11 mouse cellular contexts compared by ENCODE assay signal in genomic region chr11:103375258-103375657, GRCm38 (mm10). TPM values are rescaled to one million over a fixed set of nuclear protein-coding genes. Genes with fewer than 3 reads are reported as not detected.
DNase-seq lines count a peak whose midpoint lies in the region; ATAC-seq and TF ChIP-seq lines count a peak whose summit lies in the region.
"Had no signal": no experiment of that assay in that cellular context is flagged by ENCODE, and none has a peak within 500 bp of the region (broad histone marks: within the 10 kb centered on the region; RNA-seq: fewer than 3 reads in every experiment).

No protein-coding gene starts in this region.

- peak overlapping the region; percentile 62 for H3K27ac ChIP-seq in gastrocnemius, adult 2 months
- 0 out of 2 replicates have a peak overlapping the region, but pooled peaks have one; percentile 10 for H3K27ac ChIP-seq in macrophage
- no peak overlapping the region for H3K27ac ChIP-seq in midbrain, embryonic 14.5 days (replicated peaks; ENCODE audit: low read depth, low read length)
- H3K27ac ChIP-seq: hindbrain, embryonic 12.5 days; midbrain, embryonic 13.5 days had no signal

- H3K36me3 ChIP-seq in macrophage (ENCODE audit: inconsistent target), result peaks cover 75% of the 10 kb centered on the region
- peaks cover 83% of the 10 kb centered on the region for H3K36me3 ChIP-seq in midbrain, embryonic 14.5 days (ENCODE audit: control insufficient read depth, insufficient read depth, low read length)

- H3K4me1 ChIP-seq in midbrain, embryonic 14.5 days (ENCODE audit: control insufficient read depth, insufficient read depth, low read length), result no peaks in the 10 kb centered on the region
- H3K4me1 ChIP-seq: midbrain, embryonic 13.5 days had no signal

- WGBS in macrophage (ENCODE audit: missing documents), result 11% methylated on average over 1 of the region's 1 CpGs
- 96% methylated on average over 1 of the region's 1 CpGs for WGBS in midbrain, embryonic 14.5 days

- intact Hi-C loops in gastrocnemius, adult 2 months (cut with DNase I), result loop anchor here (5.0 kb wide), 1 partner anchor 37 kb away; the partner anchor contains the start of gene Plekhm1

- H3K9me3 ChIP-seq in midbrain, embryonic 14.5 days (ENCODE audit: control insufficient read depth, low read length), result no peaks in the 10 kb centered on the region
- H3K9me3 ChIP-seq: hindbrain, embryonic 12.5 days; midbrain, embryonic 13.5 days had no signal

- TF ChIP-seq CTCF in gastrocnemius, adult 2 months (IDR thresholded peaks at IDR 0.05), result no peak

- no peak overlapping the region for H3K4me2 ChIP-seq in midbrain, embryonic 14.5 days (ENCODE audit: low read length)
- H3K4me2 ChIP-seq: hindbrain, embryonic 12.5 days; midbrain, embryonic 13.5 days had no signal

- peaks cover 100% of the 10 kb centered on the region for H3K79me2 ChIP-seq in macrophage (ENCODE audit: inconsistent target)

- DNase-seq in gastrocnemius, adult 2 months, result no peak
- no peak for DNase-seq in gastrocnemius, postnatal 4 days (ENCODE audit: low spot score in 2 of 2)
- DNase-seq in testis, postnatal 10 days (ENCODE audit: low spot score), result peak; percentile 34
- DNase-seq in testis, postnatal 14 days (ENCODE audit: low spot score), result no peak
- DNase-seq in gastrocnemius, postnatal 25 days, result no peak
- DNase-seq in midbrain, embryonic 14.5 days, result no peak
- no peak for DNase-seq in layer of hippocampus, postnatal 25 days (ENCODE audit: extremely low spot score in 1 of 2, low spot score in 1 of 2)
- DNase-seq: embryo, embryonic 11 days had no signal

- no peak for ATAC-seq in midbrain, embryonic 14.5 days (ENCODE audit: low FRiP score, low TSS enrichment)
- ATAC-seq: midbrain, embryonic 13.5 days had no signal

- H3K27me3 ChIP-seq in midbrain, embryonic 14.5 days (ENCODE audit: control insufficient read depth, insufficient read depth, low read length), result no peaks in the 10 kb centered on the region
- H3K27me3 ChIP-seq: hindbrain, embryonic 12.5 days; midbrain, embryonic 13.5 days had no signal

- no peak overlapping the region for H3K9ac ChIP-seq in midbrain, embryonic 14.5 days (replicated peaks; ENCODE audit: low read length)
- H3K9ac ChIP-seq: hindbrain, embryonic 12.5 days; midbrain, embryonic 13.5 days had no signal

- H3K4me3 ChIP-seq in gastrocnemius, adult 2 months, result no peak overlapping the region
- H3K4me3 ChIP-seq in macrophage (ENCODE audit: inconsistent target), result no peak overlapping the region
- no peak overlapping the region for H3K4me3 ChIP-seq in midbrain, embryonic 14.5 days (replicated peaks; ENCODE audit: low read depth, low read length)
- H3K4me3 ChIP-seq: hindbrain, embryonic 12.5 days; midbrain, embryonic 13.5 days had no signal

RNA-seq across cellular contexts. Expression of gene Arhgap27, which starts 11.8 kb away (rescaled TPM):
- 1 to 10 TPM; 6.0 to 8.8 TPM for total RNA-seq in gastrocnemius, adult 2 months (2021)
- total RNA-seq in gastrocnemius, postnatal 4 days (2021), result 10 to 100 TPM; 11.7 to 12.2 TPM
- total RNA-seq in macrophage (2018; cell fraction: chromatin; rRNA removed), result 100 to 1,000 TPM in 1 of 26 experiments, 10 to 100 TPM in 22, 1 to 10 TPM in 3; 6.1 to 113 (median 35.5) TPM
- total RNA-seq in macrophage (2018; cell fraction: cytosol; rRNA removed), result 10 to 100 TPM in 13 of 26 experiments, 1 to 10 TPM in 13; 2.3 to 28.4 (median 11.2) TPM
- 10 to 100 TPM in 22 of 26 experiments, 1 to 10 TPM in 4; 5.9 to 75.3 (median 23.3) TPM for total RNA-seq in macrophage (2018; cell fraction: nucleus; rRNA removed)
- 3.7 to 16.2 TPM (median 6.5 TPM) in 3 replicates for polyA plus RNA-seq in macrophage (2018)
- total RNA-seq in gastrocnemius, postnatal 25 days (2021), result 1 to 10 TPM; 3.0 to 4.6 TPM
- 2.1 and 4.0 TPM in 2 replicates for polyA plus RNA-seq in midbrain, embryonic 14.5 days (2014; fragmentation: Nextera tagmentation; extraction: Ambion mirVana)
- 1 to 10 TPM; 8.6 to 9.3 TPM for total RNA-seq in layer of hippocampus, postnatal 25 days (2021)

RNA-seq across cellular contexts. Expression of gene Plekhm1, which starts 37.2 kb away (rescaled TPM):
- total RNA-seq in gastrocnemius, adult 2 months (2021), result 10 to 100 TPM; 12.3 to 13.7 TPM
- total RNA-seq in gastrocnemius, postnatal 4 days (2021), result 10 to 100 TPM; 12.0 to 12.8 TPM
- total RNA-seq in macrophage (2018; cell fraction: chromatin; rRNA removed), result 100 to 1,000 TPM in 12 of 26 experiments, 10 to 100 TPM in 14; 24.8 to 273 (median 87.3) TPM
- 100 to 1,000 TPM in 8 of 26 experiments, 10 to 100 TPM in 18; 29.1 to 127 (median 87.0) TPM for total RNA-seq in macrophage (2018; cell fraction: cytosol; rRNA removed)
- total RNA-seq in macrophage (2018; cell fraction: nucleus; rRNA removed), result 100 to 1,000 TPM in 13 of 26 experiments, 10 to 100 TPM in 13; 32.5 to 241 (median 99.4) TPM
- 55.1 to 87.8 TPM (median 77.5 TPM) in 3 replicates for polyA plus RNA-seq in macrophage (2018)
- total RNA-seq in gastrocnemius, postnatal 25 days (2021), result 1 to 10 TPM; 9.3 to 9.4 TPM
- 8.0 and 11.6 TPM in 2 replicates for polyA plus RNA-seq in midbrain, embryonic 14.5 days (2014; fragmentation: Nextera tagmentation; extraction: Ambion mirVana)
- total RNA-seq in layer of hippocampus, postnatal 25 days (2021), result 10 to 100 TPM; 16.4 to 17.6 TPM
